Mouse (Mus musculus) urinary bladder, postnatal 25 days (tissue): ENCODE measurements around the gene Mum1.

Source experiments
- DNase-seq: peaks from one replicate; pipeline ENCODE4 v3.0.0; 2022; ENCODE audit warnings: low spot score

Mum1 gene

GRCm38 (mm10) chr10:80250573-80250972 lies 24.3 kb downstream of the Mum1 start:
- DNase-seq, result no peak

GRCm38 (mm10) chr10:80252011-80252410 lies 25.8 kb downstream of the Mum1 start:
- no peak for DNase-seq

- no peak for DNase-seq
Measured at GRCm38 (mm10) chr10:80252493-80253274, 26.4 kb downstream of the Mum1 start.

- no peak for DNase-seq
Measured at GRCm38 (mm10) chr10:80253551-80253950, 27.3 kb downstream of the Mum1 start.

- DNase-seq, result no peak
Measured at GRCm38 (mm10) chr10:80254331-80255297, 28.4 kb downstream of the Mum1 start.

- DNase-seq, result no peak
Measured at GRCm38 (mm10) chr10:80255881-80256535, 29.8 kb downstream of the Mum1 start.

GRCm38 (mm10) chr10:80257936-80258335 lies 31.7 kb downstream of the Mum1 start:
- no peak for DNase-seq

- DNase-seq, result no peak
Measured at GRCm38 (mm10) chr10:80258752-80259462, 32.7 kb downstream of the Mum1 start.

- DNase-seq, result no peak
Measured at GRCm38 (mm10) chr10:80259463-80259805, 33.2 kb downstream of the Mum1 start.

- DNase-seq, result peak; percentile 26
Measured at GRCm38 (mm10) chr10:80259861-80260641, 33.8 kb downstream of the Mum1 start.

GRCm38 (mm10) chr10:80260642-80261584 lies 34.7 kb downstream of the Mum1 start, which contains the start of the genes Gamt and Dazap1:
Gamt (minus strand) TSS chr10:80261012.
Dazap1 (plus strand) TSS chr10:80261486.
- DNase-seq, result peak; percentile 98

- DNase-seq, result peak; percentile 98
Measured at GRCm38 (mm10) chr10:80261585-80261968, 35.3 kb downstream of the Mum1 start.

- no peak for DNase-seq
Measured at GRCm38 (mm10) chr10:80262169-80262568, 35.9 kb downstream of the Mum1 start.

- no peak for DNase-seq
Measured at GRCm38 (mm10) chr10:80262776-80263365, 36.6 kb downstream of the Mum1 start.

- peak; percentile 99 for DNase-seq
Measured at GRCm38 (mm10) chr10:80264341-80265148, 38.3 kb downstream of the Mum1 start.

GRCm38 (mm10) chr10:80265149-80265486 lies 38.9 kb downstream of the Mum1 start:
- DNase-seq, result no peak

GRCm38 (mm10) chr10:80270099-80270498 lies 43.9 kb downstream of the Mum1 start:
- DNase-seq, result no peak

- no peak for DNase-seq
Measured at GRCm38 (mm10) chr10:80270734-80271181, 44.5 kb downstream of the Mum1 start.
